13 mouse cellular contexts compared by ENCODE assay signal in genomic region chr7:101498385-101498784, GRCm38 (mm10).
"Had no signal": no experiment of that assay in that cellular context is flagged by ENCODE, and none has a peak within 500 bp of the region (broad histone marks: within the 10 kb centered on the region; RNA-seq: fewer than 3 reads in every experiment).

No protein-coding gene starts in this region.

- H3K9me3 ChIP-seq: liver, embryonic 13.5 days; lung, embryonic 15.5 days; midbrain, embryonic 15.5 days had no signal

- DNase-seq: kidney, adult 11 months; kidney, adult 9 months; kidney, postnatal 10 days; layer of hippocampus, postnatal 36 days; left cerebral cortex, postnatal 4 days; liver, embryonic 13.5 days; thymus, postnatal 14 days had no signal

- H3K4me2 ChIP-seq: limb, embryonic 13.5 days; liver, embryonic 13.5 days; lung, embryonic 15.5 days; midbrain, embryonic 15.5 days; neural tube, embryonic 12.5 days had no signal

- H3K36me3 ChIP-seq: limb, embryonic 13.5 days; liver, embryonic 13.5 days; lung, embryonic 15.5 days; midbrain, embryonic 10.5 days; midbrain, embryonic 15.5 days; neural tube, embryonic 12.5 days had no signal

- H3K9ac ChIP-seq: limb, embryonic 13.5 days; liver, embryonic 13.5 days; lung, embryonic 15.5 days; midbrain, embryonic 15.5 days; neural tube, embryonic 12.5 days had no signal

- H3K4me1 ChIP-seq: limb, embryonic 13.5 days; liver, embryonic 13.5 days; lung, embryonic 15.5 days; midbrain, embryonic 15.5 days; neural tube, embryonic 12.5 days had no signal

- H3K27ac ChIP-seq: limb, embryonic 13.5 days; liver, embryonic 13.5 days; lung, embryonic 15.5 days; midbrain, embryonic 10.5 days; midbrain, embryonic 15.5 days; neural tube, embryonic 12.5 days; stomach, postnatal 0 days had no signal

- ATAC-seq: midbrain, embryonic 15.5 days had no signal

- H3K4me3 ChIP-seq: limb, embryonic 13.5 days; liver, embryonic 13.5 days; lung, embryonic 15.5 days; midbrain, embryonic 10.5 days; midbrain, embryonic 15.5 days; neural tube, embryonic 12.5 days had no signal
